8 mouse cellular contexts compared by ENCODE assay signal in the genomic region with DNA sequence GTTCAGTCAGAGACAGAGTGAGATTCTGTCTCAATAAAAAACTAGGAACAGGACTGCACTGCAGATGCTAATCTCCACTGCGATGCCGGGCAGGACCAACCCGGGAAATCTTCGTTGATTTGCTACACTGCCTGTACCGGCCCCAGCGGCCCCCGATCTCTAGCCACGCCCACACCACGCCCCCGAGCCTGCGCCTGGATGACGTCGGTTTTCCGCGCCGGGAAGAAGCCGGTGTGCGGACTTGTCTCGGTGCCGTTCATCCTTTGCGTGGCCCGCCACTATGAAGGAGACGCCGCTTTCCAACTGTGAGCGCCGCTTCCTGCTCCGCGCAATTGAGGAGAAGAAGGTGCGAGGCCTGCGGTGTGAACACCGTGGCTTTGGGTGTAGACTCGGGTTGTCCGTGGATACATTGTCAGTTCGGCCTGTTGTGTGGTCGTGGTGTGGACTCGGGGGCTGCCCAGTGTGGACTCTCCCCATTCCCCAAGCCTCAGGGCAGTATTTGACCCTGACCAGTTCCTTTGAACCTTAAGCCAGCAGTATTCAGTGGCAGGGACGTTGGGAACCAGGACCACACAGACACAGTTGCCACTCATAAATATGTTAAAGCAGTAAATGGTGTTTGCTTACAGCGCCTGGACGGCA. TPM values are rescaled to one million over a fixed set of nuclear protein-coding genes. Genes with fewer than 3 reads are reported as not detected.
DNase-seq lines count a peak whose midpoint lies in the region; ATAC-seq and TF ChIP-seq lines count a peak whose summit lies in the region.

A gene (plus strand): TSS at position 201 of the 642 bp plus-strand sequence.

- no peak for TF ChIP-seq EP300 in heart, adult 2 months (IDR thresholded peaks at IDR 0.05; ENCODE audit: insufficient read depth, low read depth, low read length)

- no peak within 1 kb of the TSS; the same call in none of the 2 replicates for H3K27ac ChIP-seq in embryonic facial prominence, embryonic 13.5 days
- peak within 1 kb of the TSS; percentile 44 for H3K27ac ChIP-seq in heart, adult 2 months
- H3K27ac ChIP-seq in limb, embryonic 14.5 days (replicated peaks; ENCODE audit: low read depth, low read length): peak within 1 kb of the TSS; percentile 16; the same call in 1 of the 2 replicates
- H3K27ac ChIP-seq in midbrain, postnatal 0 days (ENCODE audit: low read depth, low read length): peak within 1 kb of the TSS; percentile 64

- H3K4me2 ChIP-seq in embryonic facial prominence, embryonic 13.5 days: peak within 1 kb of the TSS; percentile 86
- H3K4me2 ChIP-seq in limb, embryonic 14.5 days (replicated peaks; ENCODE audit: low read depth, low read length, severe bottlenecking): peak within 1 kb of the TSS; percentile 77
- peak within 1 kb of the TSS; percentile 82 for H3K4me2 ChIP-seq in midbrain, postnatal 0 days (ENCODE audit: low read depth, low read length, poor library complexity, severe bottlenecking)

- peak within 1 kb of the TSS; percentile 82 for H3K4me3 ChIP-seq in embryonic facial prominence, embryonic 13.5 days
- H3K4me3 ChIP-seq in heart, adult 2 months: peak within 1 kb of the TSS; percentile 71
- H3K4me3 ChIP-seq in limb, embryonic 14.5 days (replicated peaks; ENCODE audit: low read length): peak within 1 kb of the TSS; percentile 67
- H3K4me3 ChIP-seq in midbrain, postnatal 0 days (ENCODE audit: low read depth, low read length): peak within 1 kb of the TSS; percentile 78

- H3K36me3 ChIP-seq in embryonic facial prominence, embryonic 13.5 days: peaks cover 32% of the 10 kb centered on the region
- peaks cover 2% of the 10 kb centered on the region; the same call in 1 of the 2 replicates for H3K36me3 ChIP-seq in heart, adult 2 months (ENCODE audit: control insufficient read depth, insufficient read depth, low read length)
- H3K36me3 ChIP-seq in limb, embryonic 14.5 days (ENCODE audit: control insufficient read depth, insufficient read depth, low read length): peaks cover 33% of the 10 kb centered on the region
- peaks cover 22% of the 10 kb centered on the region for H3K36me3 ChIP-seq in midbrain, postnatal 0 days (ENCODE audit: insufficient read depth, low read length)

- TF ChIP-seq POLR2A in heart, adult 2 months (IDR thresholded peaks at IDR 0.05; ENCODE audit: insufficient read depth, low read depth, low read length): peak; percentile 58
- TF ChIP-seq POLR2A in limb, embryonic 14.5 days (IDR thresholded peaks at IDR 0.05; ENCODE audit: borderline replicate concordance, extremely low read depth, insufficient read depth, insufficient read length): peak; percentile 58; the same call in 1 of the 2 replicates

- DNase-seq in 3134 (ENCODE audit: extremely low read depth, insufficient read length, low spot score): peak; percentile 95
- DNase-seq in adrenal gland, postnatal 36 days: peak; percentile 97
- DNase-seq in heart, adult 2 months: peak; percentile 94 to 98
- DNase-seq in kidney, adult 9 months: peak; percentile 95
- peak; percentile 82 for DNase-seq in limb, embryonic 14.5 days (ENCODE audit: low spot score)
- peak; percentile 91 for DNase-seq in midbrain, postnatal 0 days (ENCODE audit: low spot score)
- DNase-seq in spleen, postnatal 14 days (ENCODE audit: low spot score in 2 of 2): peak; percentile 91 to 94

- no peaks in the 10 kb centered on the region for H3K27me3 ChIP-seq in embryonic facial prominence, embryonic 13.5 days
- no peaks in the 10 kb centered on the region for H3K27me3 ChIP-seq in heart, adult 2 months (ENCODE audit: control insufficient read depth, insufficient read depth, low read length)
- H3K27me3 ChIP-seq in limb, embryonic 14.5 days (ENCODE audit: control insufficient read depth, insufficient read depth, low read length): no peaks in the 10 kb centered on the region
- no peaks in the 10 kb centered on the region for H3K27me3 ChIP-seq in midbrain, postnatal 0 days (ENCODE audit: insufficient read depth, low read length)

- no peaks in the 10 kb centered on the region for H3K9me3 ChIP-seq in embryonic facial prominence, embryonic 13.5 days
- no peaks in the 10 kb centered on the region for H3K9me3 ChIP-seq in limb, embryonic 14.5 days (ENCODE audit: control insufficient read depth, low read length)
- no peaks in the 10 kb centered on the region for H3K9me3 ChIP-seq in midbrain, postnatal 0 days (ENCODE audit: low read length)

- WGBS in embryonic facial prominence, embryonic 13.5 days: under 1% methylated on average over 39 of the region's 39 CpGs
- WGBS in heart, adult 2 months: under 1% methylated on average over 39 of the region's 39 CpGs
- WGBS in limb, embryonic 14.5 days: under 1% methylated on average over 39 of the region's 39 CpGs
- under 1% methylated on average over 39 of the region's 39 CpGs for WGBS in midbrain, postnatal 0 days

- H3K79me2 ChIP-seq in heart, adult 2 months (replicated peaks; ENCODE audit: control insufficient read depth, insufficient read depth, low read length): no peaks in the 10 kb centered on the region

- intact Hi-C loops in heart, adult 2 months (cut with DNase I): loop anchor here (1.0 to 5.0 kb wide), 2 partner anchors 20 to 75 kb away; a partner anchor contains a TSS

- H3K9ac ChIP-seq in embryonic facial prominence, embryonic 13.5 days: peak within 1 kb of the TSS; percentile 80
- H3K9ac ChIP-seq in heart, adult 2 months (ENCODE audit: low read depth, low read length): peak within 1 kb of the TSS; percentile 73
- H3K9ac ChIP-seq in limb, embryonic 14.5 days (ENCODE audit: low read depth, low read length, severe bottlenecking): peak within 1 kb of the TSS; percentile 57
- peak within 1 kb of the TSS; percentile 78 for H3K9ac ChIP-seq in midbrain, postnatal 0 days (replicated peaks; ENCODE audit: low read length, poor library complexity, severe bottlenecking)

- peaks cover 7% of the 10 kb centered on the region for H3K4me1 ChIP-seq in embryonic facial prominence, embryonic 13.5 days
- H3K4me1 ChIP-seq in heart, adult 2 months (ENCODE audit: control insufficient read depth, insufficient read depth, low read length): peaks cover 3% of the 10 kb centered on the region
- peaks cover 6% of the 10 kb centered on the region; the same call in 1 of the 2 replicates for H3K4me1 ChIP-seq in limb, embryonic 14.5 days (ENCODE audit: control insufficient read depth, insufficient read depth, low read length)
- peaks cover 9% of the 10 kb centered on the region; the same call in 1 of the 2 replicates for H3K4me1 ChIP-seq in midbrain, postnatal 0 days (ENCODE audit: insufficient read depth, low read length)

- TF ChIP-seq CTCF in heart, adult 2 months (IDR thresholded peaks at IDR 0.05): no peak
- TF ChIP-seq CTCF in midbrain, postnatal 0 days (IDR thresholded peaks at IDR 0.05): no peak

- ATAC-seq in embryonic facial prominence, embryonic 13.5 days (ENCODE audit: insufficient number of reproducible peaks, insufficient read depth, low FRiP score, low TSS enrichment, low read depth): peak; percentile 86
- peak; percentile 90 for ATAC-seq in limb, embryonic 14.5 days (ENCODE audit: low FRiP score, low read depth)
- ATAC-seq in midbrain, postnatal 0 days (ENCODE audit: low FRiP score): peak; percentile 95

RNA-seq across cellular contexts. Expression of the gene that starts here (rescaled TPM):
- total RNA-seq in adrenal gland, postnatal 36 days (2021): 10 to 100 TPM; 32.9 to 35.3 TPM
- polyA plus RNA-seq in embryonic facial prominence, embryonic 13.5 days (2015; fragmentation: Nextera tagmentation; extraction: Ambion mirVana): 69.3 and 73.7 TPM in 2 replicates
- 10 to 100 TPM; 15.6 to 16.4 TPM for total RNA-seq in heart, adult 2 months (2021)
- polyA plus RNA-seq in heart, adult 2 months (2012; rRNA removed): 8.2 and 16.1 TPM in 2 replicates
- polyA plus RNA-seq in limb, embryonic 14.5 days (2012; rRNA removed): 29.0 and 34.8 TPM in 2 replicates
- polyA plus RNA-seq in limb, embryonic 14.5 days (2014; fragmentation: Nextera tagmentation; extraction: Ambion mirVana): 54.5 and 55.0 TPM in 2 replicates
- 42.5 and 53.9 TPM in 2 replicates for total RNA-seq in midbrain, postnatal 0 days (2014; rRNA removed)
- 68.2 and 70.9 TPM in 2 replicates for polyA plus RNA-seq in midbrain, postnatal 0 days (2015; fragmentation: Nextera tagmentation; extraction: Ambion mirVana)
